Mouse (Mus musculus) neural tube, embryonic 15.5 days (tissue): Measurements from ENCODE around the gene Cela3b. TPM values are rescaled to one million over a fixed set of nuclear protein-coding genes. Genes with fewer than 3 reads are reported as not detected.
"Not testable (repeated sequence)": the region's sequence is repeated elsewhere in the genome, so short reads cannot be mapped to it uniquely, and the experiment has no call there.

Experiments
- ATAC-seq: fragments of 200-750 bp; cut with Nextera tagmentation; 2 replicates; pipeline ENCODE4 v1.8.0; 2017; ENCODE audit warnings: mild to moderate bottlenecking, moderate TSS enrichment, moderate library complexity; ENCODE audit not compliant: low FRiP score
- H3K27ac ChIP-seq: fragments of 300-500 bp; sonication (generic); replicated peaks from 2 replicates; pipeline ENCODE4 v1.5.1; 2015; ENCODE audit warnings: mild to moderate bottlenecking, inconsistent platforms
- H3K27me3 ChIP-seq: fragments of 300-500 bp; sonication (generic); replicated peaks from 2 replicates; pipeline ENCODE4 v1.6.1; 2015; ENCODE audit warnings: inconsistent platforms
- H3K36me3 ChIP-seq: fragments of 300-500 bp; sonication (generic); 2 replicates; pipeline ENCODE4 v1.6.1; 2015; ENCODE audit warnings: inconsistent platforms
- H3K4me1 ChIP-seq: fragments of 300-500 bp; sonication (generic); 2 replicates; pipeline ENCODE4 v1.6.1; 2015; ENCODE audit warnings: inconsistent platforms
- H3K4me2 ChIP-seq: fragments of 300-500 bp; sonication (generic); 2 replicates; pipeline ENCODE4 v1.6.1; 2015; ENCODE audit warnings: inconsistent platforms, mild to moderate bottlenecking, moderate library complexity
- H3K4me3 ChIP-seq: fragments of 300-500 bp; sonication (generic); replicated peaks from 2 replicates; pipeline ENCODE4 v1.5.1; 2015; ENCODE audit warnings: mild to moderate bottlenecking, inconsistent platforms
- H3K9ac ChIP-seq: fragments of 300-500 bp; sonication (generic); replicated peaks from 2 replicates; pipeline ENCODE4 v1.6.1; 2015; ENCODE audit warnings: mild to moderate bottlenecking, inconsistent platforms
- H3K9me3 ChIP-seq: fragments of 300-500 bp; sonication (generic); replicated peaks from 2 replicates; pipeline ENCODE4 v1.6.1; 2016; ENCODE audit warnings: inconsistent platforms
- WGBS: fragments of 180-500 bp; shearing (Covaris S2); methylation state at CpG from one replicate; pipeline ENCODE4 v1.1.7; 2015; ENCODE audit warnings: mixed read lengths; 5-methylcytosine and 5-hydroxymethylcytosine counted together
- polyA plus RNA-seq: library from polyadenylated mRNA; unstranded; fragments of >200 nt; fragmentation: Nextera tagmentation; extraction: Ambion mirVana; gene quantifications from 2 replicates; pipeline ENCODE4 v1.2.1, GENCODE M21; 2015

Cela3b gene
- polyA plus RNA-seq, 1 experiment from 2014 or later = not detected

DNA sequence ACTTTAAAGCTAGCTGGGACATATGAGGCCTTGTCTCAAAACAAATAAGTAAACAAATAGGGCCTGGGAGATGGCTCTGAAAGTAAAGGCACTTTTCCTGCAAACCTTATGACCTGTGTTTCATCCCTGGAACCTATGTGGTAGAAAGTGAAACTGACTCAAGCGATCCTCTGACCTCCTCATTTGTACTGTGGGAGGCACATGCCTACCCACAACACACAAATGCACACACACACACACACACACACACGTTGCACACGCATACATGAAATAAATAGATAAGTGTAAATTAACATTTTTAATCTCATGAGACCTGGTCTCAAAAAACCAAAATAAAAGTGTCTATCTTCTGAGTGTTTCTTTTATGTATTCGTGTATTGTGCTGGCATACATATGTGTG is 15.5 kb upstream of the Cela3b start:
- H3K9me3 ChIP-seq = no peaks in the 10 kb centered on the region
- ATAC-seq = no peak
- H3K4me1 ChIP-seq = peaks cover 18% of the 10 kb centered on the region
- no peak overlapping the region for H3K4me3 ChIP-seq
- H3K9ac ChIP-seq = no peak overlapping the region
- H3K36me3 ChIP-seq = no peaks in the 10 kb centered on the region
- H3K4me2 ChIP-seq = no peak overlapping the region
- H3K27ac ChIP-seq = no peak overlapping the region
- no peaks in the 10 kb centered on the region for H3K27me3 ChIP-seq
- 96% methylated on average over 4 of the region's 4 CpGs for WGBS

DNA sequence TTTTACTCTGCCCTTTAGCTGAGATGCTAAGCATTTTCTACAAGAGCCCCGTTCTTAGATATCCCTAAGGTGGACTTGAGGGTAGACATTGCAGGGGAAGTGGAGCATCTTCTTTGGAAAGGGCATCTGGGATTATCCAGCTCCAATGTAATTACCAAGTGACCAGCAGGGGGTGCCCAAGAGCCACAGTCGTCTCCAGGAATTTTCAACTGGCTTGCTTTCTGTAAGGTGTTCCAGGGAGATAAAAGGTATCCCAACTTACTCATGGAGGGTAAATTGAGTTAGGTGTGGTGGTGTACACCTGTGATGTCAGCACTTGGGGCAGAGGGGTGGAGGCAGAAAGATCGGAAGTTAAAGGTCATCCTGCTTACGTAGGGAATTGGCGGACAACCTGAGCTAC is 13.3 kb upstream of the Cela3b start:
- 36% methylated on average over 5 of the region's 5 CpGs for WGBS
- Histone ChIP-seq H3K9ac (no peak overlapping the region), H3K27me3 (no peaks in the 10 kb centered on the region), H3K4me1 (peaks cover 14% of the 10 kb centered on the region), H3K9me3 (no peaks in the 10 kb centered on the region), H3K27ac (no peak overlapping the region), H3K4me3 (no peak overlapping the region), H3K4me2 (peak overlapping the region; percentile 41), H3K36me3 (no peaks in the 10 kb centered on the region)
- no peak for ATAC-seq

GRCm38 (mm10) chr4:137441332-137441731 is 11.0 kb upstream of the Cela3b start:
- Histone ChIP-seq H3K27me3 (no peaks in the 10 kb centered on the region), H3K9ac (no peak overlapping the region), H3K27ac (no peak overlapping the region), H3K4me1 (peaks cover 4% of the 10 kb centered on the region), H3K36me3 (no peaks in the 10 kb centered on the region), H3K4me3 (no peak overlapping the region), H3K4me2 (no peak overlapping the region), H3K9me3 (no peaks in the 10 kb centered on the region)
- WGBS = 81% methylated on average over 4 of the region's 4 CpGs
- no peak for ATAC-seq

DNA sequence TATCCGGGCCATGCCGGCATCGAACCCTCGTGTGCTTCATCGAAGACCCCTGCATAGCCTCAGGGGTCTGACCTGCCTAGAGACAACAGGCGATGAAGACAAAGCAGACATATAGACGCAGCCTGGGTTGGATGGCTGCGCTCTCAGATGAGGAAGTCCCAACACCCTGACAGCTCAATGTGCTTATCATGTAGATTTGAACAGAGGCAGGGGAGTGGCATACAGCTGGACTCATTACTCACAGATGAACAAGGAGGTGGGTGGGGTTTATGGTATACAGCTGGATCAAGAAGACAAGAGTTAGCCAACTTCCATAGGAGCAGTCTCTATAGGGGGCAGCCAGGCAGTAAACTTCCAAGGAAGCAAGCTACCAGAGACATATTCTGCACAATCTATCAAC is 8.5 kb upstream of the Cela3b start:
- H3K9ac ChIP-seq = no peak overlapping the region
- H3K4me1 ChIP-seq = peaks cover 2% of the 10 kb centered on the region
- H3K27me3 ChIP-seq = no peaks in the 10 kb centered on the region
- H3K9me3 ChIP-seq = no peaks in the 10 kb centered on the region
- no peaks in the 10 kb centered on the region for H3K36me3 ChIP-seq
- 91% methylated on average over 8 of the region's 8 CpGs for WGBS
- ATAC-seq = no peak
- H3K27ac ChIP-seq = no peak overlapping the region
- no peak overlapping the region for H3K4me3 ChIP-seq
- H3K4me2 ChIP-seq = no peak overlapping the region

GRCm38 (mm10) chr4:137436979-137437669 is 6.8 kb upstream of the Cela3b start:
- Histone ChIP-seq H3K27ac (no peak overlapping the region), H3K36me3 (no peaks in the 10 kb centered on the region), H3K4me1 (no peaks in the 10 kb centered on the region), H3K9ac (no peak overlapping the region), H3K4me2 (no peak overlapping the region), H3K4me3 (no peak overlapping the region), H3K9me3 (no peaks in the 10 kb centered on the region), H3K27me3 (no peaks in the 10 kb centered on the region)
- WGBS = 88% methylated on average over 8 of the region's 8 CpGs
- no peak for ATAC-seq

GRCm38 (mm10) chr4:137432700-137433550 is 2.6 kb upstream of the Cela3b start:
- 78% methylated on average over 10 of the region's 10 CpGs for WGBS
- not testable (repeated sequence) for ATAC-seq, H3K4me3 ChIP-seq, H3K27me3 ChIP-seq, H3K9me3 ChIP-seq, H3K4me1 ChIP-seq, H3K36me3 ChIP-seq, H3K27ac ChIP-seq, H3K9ac ChIP-seq, H3K4me2 ChIP-seq

DNA sequence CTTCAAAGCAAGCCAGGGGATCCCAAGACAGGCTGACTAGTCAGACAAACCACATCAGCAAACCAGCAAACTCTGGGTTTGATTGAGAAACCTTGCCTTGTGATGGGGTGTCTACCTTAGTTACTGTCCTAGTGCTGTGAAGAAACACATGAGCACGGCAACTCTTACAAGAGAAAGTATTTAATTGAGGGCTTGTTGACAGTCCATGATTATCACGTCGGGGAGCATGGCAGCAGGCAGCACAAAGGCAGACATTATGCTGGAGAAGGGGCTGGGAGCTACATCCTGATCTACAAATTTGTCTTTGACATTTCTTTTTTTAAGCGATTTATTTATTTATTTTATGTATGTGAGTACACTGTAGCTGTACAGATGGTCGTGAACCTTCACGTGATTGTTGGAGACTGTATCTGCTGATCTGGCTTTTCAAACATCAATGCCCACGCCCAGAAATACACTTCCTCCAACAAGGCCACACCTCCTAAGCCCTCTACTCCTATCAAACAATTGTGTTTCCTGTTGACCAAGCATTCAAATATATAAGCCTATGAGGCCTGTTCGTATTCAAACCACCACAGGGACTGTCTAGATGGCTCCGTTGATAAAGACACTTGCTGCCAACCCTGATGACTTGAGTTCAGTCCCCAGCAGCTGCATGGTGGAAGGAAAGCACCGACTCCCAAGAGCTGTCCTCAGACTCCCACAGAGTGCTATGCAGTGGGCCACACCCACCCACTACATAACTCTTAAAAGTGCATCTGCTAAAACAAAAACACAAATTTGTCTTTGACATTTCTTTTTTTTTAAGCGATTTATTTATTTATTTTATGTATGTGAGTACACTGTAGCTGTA is 12.4 kb downstream of the Cela3b start:
- no peaks in the 10 kb centered on the region for H3K4me1 ChIP-seq
- no peak for ATAC-seq
- no peak overlapping the region for H3K27ac ChIP-seq
- no peaks in the 10 kb centered on the region for H3K27me3 ChIP-seq
- H3K4me2 ChIP-seq = no peak overlapping the region
- H3K9me3 ChIP-seq = no peaks in the 10 kb centered on the region
- no peak overlapping the region for H3K4me3 ChIP-seq
- no peak overlapping the region for H3K9ac ChIP-seq
- no peaks in the 10 kb centered on the region for H3K36me3 ChIP-seq
- 80% methylated on average over 11 of the region's 11 CpGs for WGBS

DNA sequence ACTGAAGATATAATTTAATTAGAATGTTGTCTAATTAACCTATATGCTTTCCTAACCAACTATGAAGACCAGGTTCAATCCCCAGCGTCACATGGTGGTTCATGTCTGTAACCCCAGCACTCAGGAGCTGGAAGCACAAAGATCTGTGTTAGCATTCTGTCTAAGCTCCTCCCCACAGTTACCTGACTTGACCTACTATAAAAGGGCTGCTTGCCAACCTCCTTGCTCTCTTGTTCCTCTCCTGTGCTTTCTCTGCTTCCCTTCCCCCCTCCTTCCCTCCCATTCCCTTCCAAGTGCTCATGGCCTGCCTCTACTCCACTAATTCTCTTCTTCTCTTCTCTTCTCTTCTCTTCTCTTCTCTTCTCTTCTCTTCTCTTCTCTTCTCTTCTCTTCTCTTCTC is 15.4 kb downstream of the Cela3b start:
- Histone ChIP-seq H3K4me1 (no peaks in the 10 kb centered on the region), H3K9me3 (no peaks in the 10 kb centered on the region), H3K27me3 (no peaks in the 10 kb centered on the region), H3K36me3 (no peaks in the 10 kb centered on the region), H3K4me2 (no peak overlapping the region), H3K27ac (no peak overlapping the region), H3K4me3 (no peak overlapping the region), H3K9ac (no peak overlapping the region)
- 73% methylated on average over 1 of the region's 1 CpGs for WGBS
- ATAC-seq = no peak

DNA sequence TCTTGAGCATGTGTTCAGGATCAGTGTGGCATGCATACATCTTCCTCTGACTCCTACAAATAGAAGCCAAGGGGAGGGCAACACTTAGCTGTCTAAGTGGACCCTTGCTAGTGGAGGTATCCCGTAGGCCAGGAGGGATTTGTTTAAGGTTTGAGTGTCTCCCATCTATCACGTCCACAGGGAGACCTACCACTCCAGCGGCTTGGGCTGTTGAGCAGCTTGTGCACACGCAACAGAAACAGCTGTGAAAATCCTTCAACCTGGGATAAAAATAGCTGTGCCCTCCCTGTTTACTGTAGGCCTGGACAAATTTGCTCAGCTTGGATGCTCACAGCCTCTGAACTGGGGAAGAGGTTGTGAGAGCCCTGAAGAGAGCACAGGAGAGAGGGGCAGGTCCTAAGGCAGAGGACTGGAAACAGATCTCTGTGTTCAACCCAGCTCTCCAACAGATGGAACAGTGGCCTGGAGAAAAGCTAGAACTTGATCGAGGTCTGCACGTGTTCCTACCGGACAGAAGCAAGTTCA is 18.1 kb downstream of the Cela3b start:
- not testable (repeated sequence) for H3K9ac ChIP-seq, H3K9me3 ChIP-seq, H3K36me3 ChIP-seq, ATAC-seq, H3K27me3 ChIP-seq, H3K4me2 ChIP-seq, H3K4me1 ChIP-seq, H3K4me3 ChIP-seq, H3K27ac ChIP-seq
- WGBS = 90% methylated on average over 7 of the region's 7 CpGs

DNA sequence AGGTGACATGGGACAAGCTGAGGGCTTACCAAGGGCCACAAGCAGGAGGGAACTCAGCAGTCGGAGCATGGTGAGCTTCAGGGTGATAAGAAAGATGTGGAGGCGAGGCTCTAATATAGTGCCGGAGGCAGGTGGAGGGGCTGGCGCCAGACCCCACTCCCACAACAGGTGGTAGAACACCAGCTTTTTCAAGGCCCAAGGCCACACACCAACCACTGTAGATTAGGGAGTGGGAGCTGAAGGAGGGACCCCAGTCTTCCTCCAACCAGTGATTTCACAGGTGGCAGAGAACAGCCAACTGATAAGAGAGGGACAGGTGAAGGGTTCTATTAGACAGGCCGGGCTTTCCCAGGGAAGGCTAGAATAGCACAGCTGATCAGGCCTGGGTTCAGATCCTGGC is 20.6 kb downstream of the Cela3b start, which contains the start of gene Cela3a:
Cela3a (minus strand) TSS at position 101 of the 400 bp plus-strand sequence.
- no peak within 1 kb of the TSS for H3K4me3 ChIP-seq
- 91% methylated on average over 5 of the region's 5 CpGs for WGBS
- ATAC-seq = no peak
- no peaks in the 10 kb centered on the region for H3K36me3 ChIP-seq
- no peak within 1 kb of the TSS for H3K9ac ChIP-seq
- H3K27me3 ChIP-seq = no peaks in the 10 kb centered on the region
- no peaks in the 10 kb centered on the region for H3K9me3 ChIP-seq
- H3K27ac ChIP-seq = no peak within 1 kb of the TSS
- H3K4me2 ChIP-seq = no peak within 1 kb of the TSS
- H3K4me1 ChIP-seq = no peaks in the 10 kb centered on the region

- Histone ChIP-seq H3K27ac (no peak overlapping the region), H3K9me3 (no peaks in the 10 kb centered on the region), H3K4me3 (no peak overlapping the region), H3K27me3 (no peaks in the 10 kb centered on the region), H3K9ac (no peak overlapping the region), H3K4me2 (no peak overlapping the region), H3K4me1 (no peaks in the 10 kb centered on the region), H3K36me3 (no peaks in the 10 kb centered on the region)
- ATAC-seq = no peak
- WGBS = 91% methylated on average over 3 of the region's 3 CpGs
These were observed 24.8 kb downstream of the Cela3b start for GRCm38 (mm10) chr4:137405571-137405970.
